Mouse (Mus musculus): ENCODE data around the gene Orc3. TPM values are rescaled to one million over a fixed set of nuclear protein-coding genes. Genes with fewer than 3 reads are reported as not detected.

The Orc3 gene
- total RNA-seq, 2 experiments from 2014 or later = 33.3 to 39.2 TPM

GRCm38 (mm10) chr4:34528430-34529100 is 86.2 kb downstream of the Orc3 start:
- intact Hi-C loops (cut with DNase I) = no loop called here
- DNase-seq (ENCODE audit: low spot score in 2 of 2) = no peak

GRCm38 (mm10) chr4:34526771-34527170 is 88.0 kb downstream of the Orc3 start:
- intact Hi-C loops (cut with DNase I) = no loop called here

GRCm38 (mm10) chr4:34523586-34523985 is 91.2 kb downstream of the Orc3 start:
- intact Hi-C loops (cut with DNase I) = no loop called here
- no peak for DNase-seq (ENCODE audit: low spot score in 2 of 2)

More at GRCm38 (mm10) chr4:34526771-34527170, 88.0 kb downstream of the Orc3 start:
- DNase-seq (ENCODE audit: low spot score in 2 of 2) = peak in 1 of 2 experiments; percentile 20

GRCm38 (mm10) chr4:34522846-34523245 is 91.9 kb downstream of the Orc3 start:
- peak in 1 of 2 experiments; percentile 59 for DNase-seq (ENCODE audit: low spot score in 2 of 2)
- intact Hi-C loops (cut with DNase I) = no loop called here

Other genes starting within 250 kb of the Orc3 start
- gene Akirin2, start 64.0 kb downstream of the Orc3 start, total RNA-seq (2021) = 100 to 1,000 TPM; 105 to 106 TPM
- gene Rars2, start within 50 bp of the Orc3 start, total RNA-seq (2021) = 10 to 100 TPM; 23.0 to 26.1 TPM
- 10 to 100 TPM; 18.5 to 21.8 TPM for gene Slc35a1, start 72.5 kb upstream of the Orc3 start, total RNA-seq (2021)
- gene Cfap206, start 115.3 kb upstream of the Orc3 start, total RNA-seq (2021) = 1 to 10 TPM; 2.2 to 2.3 TPM
- under 1 TPM in 1 of 2 experiments, not detected in 1; 0.34 TPM for gene Gm136, start 141.3 kb upstream of the Orc3 start, total RNA-seq (2021)
- gene Smim8, start 163.5 kb upstream of the Orc3 start, total RNA-seq (2021) = 10 to 100 TPM; 24.3 to 25.5 TPM